Mouse (Mus musculus) bone marrow macrophage, adult 2 months (primary cell): ENCODE results near the gene Atp2a3.

Source experiments
- CTCF ChIP-seq: IDR thresholded peaks from 2 replicates; pipeline ENCODE4 v1.5.1; 2012; ENCODE audit warnings: low read depth, mild to moderate bottlenecking, low read length, moderate library complexity
- POLR2A ChIP-seq: IDR thresholded peaks from 2 replicates; pipeline ENCODE4 v1.6.1; 2012; ENCODE audit warnings: mild to moderate bottlenecking, low read depth, low read length, borderline replicate concordance

DNA sequence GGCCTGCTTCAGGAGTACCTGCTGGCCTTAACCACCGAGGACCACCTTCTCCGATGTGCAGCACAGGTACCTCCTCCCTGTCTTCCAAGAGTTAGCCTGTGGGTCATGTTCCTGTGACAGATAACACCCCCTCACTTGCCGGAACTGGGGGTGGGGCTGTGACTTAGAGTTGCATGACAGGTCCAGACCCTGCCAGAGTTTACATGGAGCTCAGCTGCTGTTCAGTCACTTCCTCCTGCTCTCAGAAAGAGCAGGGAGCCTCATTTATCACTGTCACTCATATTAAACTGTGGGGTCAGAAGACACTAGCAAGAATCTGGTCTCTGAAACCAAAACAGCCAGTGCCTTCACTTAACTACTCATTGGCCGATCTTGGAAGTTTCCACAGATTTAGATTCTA, 37.9 kb upstream of the Atp2a3 start:
- TF ChIP-seq CTCF (no peak), POLR2A (no peak)
